Mouse (Mus musculus) lung, postnatal 0 days (tissue): ENCODE measurements around the gene Exoc6. TPM values are rescaled to one million over a fixed set of nuclear protein-coding genes. Genes with fewer than 3 reads are reported as not detected.

ENCODE experiments used
- ATAC-seq: fragments of 200-750 bp; cut with Nextera tagmentation; 2 replicates; pipeline ENCODE4 v1.8.0; 2017; ENCODE audit warnings: moderate library complexity
- DNase-seq: peaks from one replicate; pipeline ENCODE4 v3.0.0-alpha.2; 2016; ENCODE audit warnings: low spot score
- H3K27ac ChIP-seq: fragments of 300-500 bp; sonication (generic); 2 replicates; pipeline ENCODE4 v1.5.1; 2014; ENCODE audit warnings: antibody characterized with exemption, mild to moderate bottlenecking, low read length, mixed read lengths
- H3K27me3 ChIP-seq: fragments of 300-500 bp; sonication (generic); replicated peaks from 2 replicates; pipeline ENCODE4 v1.6.1; 2014; ENCODE audit warnings: low read length, mixed read lengths; ENCODE audit not compliant: insufficient read depth
- H3K36me3 ChIP-seq: fragments of 300-500 bp; sonication (generic); 2 replicates; pipeline ENCODE4 v1.6.1; 2014; ENCODE audit warnings: low read length, mixed read lengths; ENCODE audit not compliant: insufficient read depth
- H3K4me1 ChIP-seq: fragments of 300-500 bp; sonication (generic); 2 replicates; pipeline ENCODE4 v1.6.1; 2014; ENCODE audit warnings: antibody characterized with exemption, low read depth, low read length, mixed read lengths; ENCODE audit not compliant: insufficient read depth
- H3K4me2 ChIP-seq: fragments of 300-500 bp; sonication (generic); replicated peaks from 2 replicates; pipeline ENCODE4 v1.6.1; 2014; ENCODE audit warnings: low read depth, mild to moderate bottlenecking, low read length, moderate library complexity, mixed read lengths
- H3K4me3 ChIP-seq: fragments of 300-500 bp; sonication (generic); 2 replicates; pipeline ENCODE4 v1.5.1; 2014; ENCODE audit warnings: low read depth, low read length
- H3K9ac ChIP-seq: fragments of 300-500 bp; sonication (generic); replicated peaks from 2 replicates; pipeline ENCODE4 v1.6.1; 2014; ENCODE audit warnings: low read depth, mild to moderate bottlenecking
- H3K9me3 ChIP-seq: fragments of 300-500 bp; sonication (generic); 2 replicates; pipeline ENCODE4 v1.6.1; 2016; ENCODE audit warnings: low read length, mixed read lengths
- CTCF ChIP-seq: IDR thresholded peaks from 2 replicates; pipeline ENCODE4 v1.5.1; 2016; ENCODE audit warnings: antibody characterized with exemption, mild to moderate bottlenecking
- EP300 ChIP-seq: IDR thresholded peaks from 2 replicates; pipeline ENCODE4 v1.6.1; 2016; ENCODE audit warnings: antibody characterized with exemption, mild to moderate bottlenecking, control low read depth
- WGBS: fragments of 180-500 bp; shearing (Covaris S2); extraction: QIAGEN DNeasy Blood & Tissue Kit; methylation state at CpG from one replicate; pipeline ENCODE4 v1.1.7; 2014; 5-methylcytosine and 5-hydroxymethylcytosine counted together
- polyA plus RNA-seq: library from polyadenylated mRNA; unstranded; fragments of >200 nt; fragmentation: Nextera tagmentation; extraction: Ambion mirVana; gene quantifications from 2 replicates; pipeline ENCODE4 v1.2.1, GENCODE M21; 2015

Exoc6 gene
- 11.3 and 11.9 TPM in 2 replicates for polyA plus RNA-seq

- 1% methylated on average over 60 of the region's 89 CpGs for WGBS
- H3K36me3 ChIP-seq = no peaks in the 10 kb centered on the region
These were observed at the start of gene Exoc6 for GRCm38 (mm10) chr19:37550101-37551039. Exoc6 (plus strand) TSS chr19:37550418.

GRCm38 (mm10) chr19:37502996-37503395 is 47.2 kb upstream of the Exoc6 start:
- Histone ChIP-seq H3K9ac (no peak overlapping the region), H3K36me3 (no peaks in the 10 kb centered on the region), H3K4me2 (no peak overlapping the region), H3K4me1 (no peaks in the 10 kb centered on the region), H3K9me3 (no peaks in the 10 kb centered on the region), H3K27ac (no peak overlapping the region), H3K4me3 (no peak overlapping the region), H3K27me3 (no peaks in the 10 kb centered on the region)
- TF ChIP-seq EP300 (no peak), CTCF (no peak)
- 83% methylated on average over 8 of the region's 8 CpGs for WGBS
- no peak for ATAC-seq
- DNase-seq = peak; percentile 30

More at GRCm38 (mm10) chr19:37550101-37551039, at the start of gene Exoc6:
- TF ChIP-seq CTCF (peak; percentile 48), EP300 (no peak)
- H3K9me3 ChIP-seq = no peaks in the 10 kb centered on the region
- no peaks in the 10 kb centered on the region for H3K4me1 ChIP-seq
- peak within 1 kb of the TSS; percentile 83 for H3K27ac ChIP-seq
- peak within 1 kb of the TSS; percentile 97 for H3K4me2 ChIP-seq
- H3K9ac ChIP-seq = peak within 1 kb of the TSS; percentile 78
- ATAC-seq (peak; percentile 90), DNase-seq (peak; percentile 82)
- H3K4me3 ChIP-seq = peak within 1 kb of the TSS; percentile 84
- no peaks in the 10 kb centered on the region for H3K27me3 ChIP-seq

- no peak overlapping the region for H3K9ac ChIP-seq
- H3K36me3 ChIP-seq = no peaks in the 10 kb centered on the region
- H3K4me2 ChIP-seq = no peak overlapping the region
- ATAC-seq = no peak
- H3K27ac ChIP-seq = no peak overlapping the region
- 45% methylated on average over 7 of the region's 7 CpGs for WGBS
- TF ChIP-seq CTCF = no peak
- no peak for TF ChIP-seq EP300
- no peaks in the 10 kb centered on the region for H3K4me1 ChIP-seq
- DNase-seq = no peak
- H3K27me3 ChIP-seq = no peaks in the 10 kb centered on the region
- H3K9me3 ChIP-seq = no peaks in the 10 kb centered on the region
- no peak overlapping the region for H3K4me3 ChIP-seq
These were observed 44.2 kb upstream of the Exoc6 start for GRCm38 (mm10) chr19:37506066-37506465.

- Histone ChIP-seq H3K9ac (no peak overlapping the region), H3K27ac (no peak overlapping the region), H3K36me3 (no peaks in the 10 kb centered on the region), H3K4me1 (no peaks in the 10 kb centered on the region), H3K4me3 (no peak overlapping the region), H3K4me2 (no peak overlapping the region), H3K9me3 (no peaks in the 10 kb centered on the region), H3K27me3 (no peaks in the 10 kb centered on the region)
- no peak for DNase-seq
- 49% methylated on average over 5 of the region's 5 CpGs for WGBS
- TF ChIP-seq EP300 = no peak
- no peak for TF ChIP-seq CTCF
- ATAC-seq = no peak
These were observed 43.6 kb upstream of the Exoc6 start for GRCm38 (mm10) chr19:37506614-37507013.

GRCm38 (mm10) chr19:37509725-37510124 is 40.5 kb upstream of the Exoc6 start:
- Histone ChIP-seq H3K4me1 (peaks cover under 1% of the 10 kb centered on the region; the same call in 1 of the 2 replicates), H3K27me3 (no peaks in the 10 kb centered on the region), H3K4me2 (no peak overlapping the region), H3K4me3 (no peak overlapping the region), H3K27ac (no peak overlapping the region), H3K9me3 (no peaks in the 10 kb centered on the region), H3K9ac (no peak overlapping the region), H3K36me3 (no peaks in the 10 kb centered on the region)
- DNase-seq (peak; percentile 88), ATAC-seq (peak; percentile 80)
- peak; percentile 88 for TF ChIP-seq CTCF
- no peak for TF ChIP-seq EP300
- WGBS = 9% methylated on average over 11 of the region's 11 CpGs

GRCm38 (mm10) chr19:37514811-37515292 is 35.4 kb upstream of the Exoc6 start:
- ATAC-seq (peak; percentile 91), DNase-seq (peak; percentile 86)
- peaks cover 4% of the 10 kb centered on the region; the same call in 1 of the 2 replicates for H3K4me1 ChIP-seq
- TF ChIP-seq CTCF (no peak), EP300 (peak; percentile 79)
- 26% methylated on average over 7 of the region's 7 CpGs for WGBS
- no peaks in the 10 kb centered on the region for H3K36me3 ChIP-seq
- 0 out of 2 replicates have a peak overlapping the region, but pooled peaks have one; percentile 17 for H3K4me2 ChIP-seq
- H3K9me3 ChIP-seq = no peaks in the 10 kb centered on the region
- H3K9ac ChIP-seq = no peak overlapping the region
- no peak overlapping the region for H3K4me3 ChIP-seq
- H3K27ac ChIP-seq = no peak overlapping the region
- no peaks in the 10 kb centered on the region for H3K27me3 ChIP-seq
